Mouse (Mus musculus): ENCODE results near the gene Zfp157. TPM values are rescaled to one million over a fixed set of nuclear protein-coding genes. Genes with fewer than 3 reads are reported as not detected.
"Not testable (repeated sequence)": the region's sequence is repeated elsewhere in the genome, so short reads cannot be mapped to it uniquely, and the experiment has no call there.

The Zfp157 gene
- total RNA-seq (2021) = 1 to 10 TPM; 7.3 to 8.3 TPM

- intact Hi-C loops (cut with DNase I) = loop anchor here (5.0 kb wide), 3 partner anchors 164 to 179 kb away; partner anchors contain the start of genes BC037034, Gm43720 and Zfp68
- DNase-seq = peak; percentile 93 to 95
These were observed at the start of gene Zfp157 for GRCm38 (mm10) chr5:138441286-138442194. Gene Zfp157 (plus strand): TSS chr5:138441468.

DNA sequence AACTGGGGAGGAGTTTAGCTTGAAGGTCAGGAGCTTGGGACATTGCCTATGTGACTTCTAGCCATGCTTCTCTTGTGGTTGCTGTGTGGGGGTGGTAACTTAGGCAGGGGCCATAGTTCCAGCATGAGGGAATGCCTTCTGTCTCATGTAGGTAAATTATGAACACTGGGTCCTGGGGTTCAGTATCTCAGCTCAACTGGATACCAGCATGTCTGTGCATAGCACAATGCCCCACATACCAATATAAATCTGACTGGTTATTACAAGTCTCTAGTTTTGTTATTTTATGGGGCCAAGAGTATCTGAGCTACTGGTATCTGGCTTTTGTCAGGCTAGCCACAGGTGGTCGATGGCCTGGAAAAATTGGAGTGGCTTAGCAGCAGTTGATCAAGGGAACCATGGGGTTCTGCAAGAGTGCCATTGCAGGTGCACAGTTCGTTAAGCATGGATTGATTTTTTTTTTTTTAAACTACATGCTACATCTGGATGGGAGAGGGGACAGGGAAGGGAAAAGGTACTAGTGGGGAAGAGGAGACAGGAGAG lies 43.4 kb upstream of the Zfp157 start:
- intact Hi-C loops (cut with DNase I) = no loop called here
- no peak for DNase-seq

DNA sequence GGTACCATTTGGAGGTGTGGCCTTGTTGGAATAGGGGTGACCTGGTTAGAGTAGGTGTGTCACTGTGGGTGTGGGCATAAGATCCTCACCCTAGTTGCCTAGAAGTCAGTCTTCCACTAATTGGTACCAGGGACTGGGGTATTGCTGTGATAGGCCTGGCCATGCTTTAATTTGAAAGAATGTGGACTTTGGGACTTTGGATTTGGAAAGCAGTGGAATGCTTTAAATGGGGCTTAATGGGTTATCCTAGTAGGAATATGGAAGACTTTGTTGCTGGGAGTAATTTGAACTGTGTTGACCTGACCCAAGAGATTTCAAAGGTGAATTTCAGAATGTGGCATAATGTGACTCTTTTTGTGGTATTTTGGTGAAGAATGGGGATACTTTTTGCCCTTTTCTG lies 40.8 kb upstream of the Zfp157 start:
- intact Hi-C loops (cut with DNase I); DNase-seq: not testable (repeated sequence)

GRCm38 (mm10) chr5:138458371-138458770 lies 17.1 kb downstream of the Zfp157 start:
- intact Hi-C loops (cut with DNase I) = no loop called here
- no peak for DNase-seq

- intact Hi-C loops (cut with DNase I) = no loop called here
- no peak for DNase-seq
These were observed 17.8 kb downstream of the Zfp157 start for GRCm38 (mm10) chr5:138459107-138459506.

DNA sequence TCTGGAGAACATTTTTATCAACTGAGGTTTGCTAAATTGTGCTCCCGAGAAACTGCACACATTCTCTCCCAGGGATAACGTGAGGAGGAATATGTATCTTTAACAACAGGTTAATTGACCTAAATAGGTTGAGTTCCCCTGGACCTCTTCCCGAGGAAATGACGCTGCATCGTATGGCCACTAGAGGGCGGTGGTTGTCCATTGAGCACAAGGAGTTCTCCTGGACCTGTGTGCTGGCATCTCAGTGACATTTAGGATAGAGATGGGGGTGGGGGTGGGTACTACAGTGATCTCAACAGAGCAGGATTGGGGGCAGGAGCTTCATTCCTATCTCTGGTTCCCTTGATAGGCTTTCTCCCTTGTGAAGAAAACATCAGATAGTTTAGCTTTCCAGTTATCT lies 32.3 kb downstream of the Zfp157 start:
- peak; percentile 32 to 65 for DNase-seq
- intact Hi-C loops (cut with DNase I) = loop anchor here (5.0 kb wide), 1 partner anchor 251 kb away; no protein-coding TSS in a partner anchor

- intact Hi-C loops (cut with DNase I); DNase-seq: not testable (repeated sequence)
These were observed 63.3 kb downstream of the Zfp157 start for GRCm38 (mm10) chr5:138504548-138504947.

Other genes starting within 250 kb of the Zfp157 start
- 1 to 10 TPM; 4.7 to 4.8 TPM for gene Mblac1, start 247.2 kb upstream of the Zfp157 start, total RNA-seq (2021)
- under 1 TPM; 0.57 TPM for gene Nxpe5, start 215.6 kb upstream of the Zfp157 start, total RNA-seq (2021)
- gene Lamtor4, start 186.0 kb upstream of the Zfp157 start, total RNA-seq (2021) = 10 to 100 TPM; 75.6 to 77.5 TPM
- gene BC037034, start 177.4 kb upstream of the Zfp157 start, total RNA-seq (2021) = 1 to 10 TPM; 5.4 to 6.5 TPM
- gene Gal3st4, start 168.6 kb upstream of the Zfp157 start, total RNA-seq (2021) = under 1 TPM; 0.36 to 0.47 TPM
- not detected for gene Gm43720, start 161.5 kb upstream of the Zfp157 start, total RNA-seq (2021)
- gene Gpc2, start 161.5 kb upstream of the Zfp157 start, total RNA-seq (2021) = 1 to 10 TPM in 1 of 2 experiments, under 1 TPM in 1; 0.86 to 1.1 TPM
- under 1 TPM; 0.17 to 0.22 TPM for gene Stag3, start 161.2 kb upstream of the Zfp157 start, total RNA-seq (2021)
- gene Pvrig, start 99.5 kb upstream of the Zfp157 start, total RNA-seq (2021) = not detected
- not detected for gene 1700123K08Rik, start 123.2 kb downstream of the Zfp157 start, total RNA-seq (2021)
- 10 to 100 TPM; 27.2 to 30.6 TPM for gene Zfp68, start 178.3 kb downstream of the Zfp157 start, total RNA-seq (2021)
- 1 to 10 TPM; 6.2 to 6.3 TPM for gene A430033K04Rik, start 181.4 kb downstream of the Zfp157 start, total RNA-seq (2021)